Mouse (Mus musculus): ENCODE measurements around the gene Usp37. TPM values are rescaled to one million over a fixed set of nuclear protein-coding genes. Genes with fewer than 3 reads are reported as not detected.
"Not testable (repeated sequence)": the region's sequence is repeated elsewhere in the genome, so short reads cannot be mapped to it uniquely, and the experiment has no call there.

Usp37 gene
- polyA plus RNA-seq, 1 experiment from 2014 or later = 14.4 TPM

DNA sequence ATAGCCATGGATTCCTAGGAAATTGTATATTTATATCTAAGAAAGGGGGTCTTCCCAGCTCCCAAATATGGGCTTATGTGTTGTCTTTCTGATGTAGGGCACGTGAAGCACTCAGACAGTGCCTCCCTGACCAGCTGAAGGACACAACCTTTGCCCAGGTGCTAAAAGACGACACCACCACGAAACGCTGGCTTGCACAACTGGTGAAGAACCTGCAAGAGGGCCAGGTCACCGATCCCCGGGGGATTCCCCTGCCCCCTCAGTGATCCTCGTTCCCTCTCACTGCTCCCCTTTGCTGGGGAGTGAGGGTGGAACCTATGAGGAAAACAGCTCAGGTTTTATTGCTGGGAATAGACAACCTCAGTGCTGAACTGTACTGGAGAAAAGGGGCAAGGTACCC lies 15.5 kb downstream of the Usp37 start:
- H3K4me1 ChIP-seq (replicated peaks) = no peaks in the 10 kb centered on the region
- H3K27ac ChIP-seq = no peak overlapping the region
- no peak overlapping the region for H3K9ac ChIP-seq
- H3K27me3 ChIP-seq = no peaks in the 10 kb centered on the region
- H3K4me2 ChIP-seq = no peak overlapping the region
- WGBS = 90% methylated on average over 7 of the region's 7 CpGs
- H3K4me3 ChIP-seq = no peak overlapping the region
- H3K9me3 ChIP-seq (replicated peaks) = no peaks in the 10 kb centered on the region
- H3K36me3 ChIP-seq = peaks cover 80% of the 10 kb centered on the region
- no peak for ATAC-seq (replicated peaks; ENCODE audit: insufficient number of reproducible peaks, insufficient read depth, low FRiP score, low read depth)

DNA sequence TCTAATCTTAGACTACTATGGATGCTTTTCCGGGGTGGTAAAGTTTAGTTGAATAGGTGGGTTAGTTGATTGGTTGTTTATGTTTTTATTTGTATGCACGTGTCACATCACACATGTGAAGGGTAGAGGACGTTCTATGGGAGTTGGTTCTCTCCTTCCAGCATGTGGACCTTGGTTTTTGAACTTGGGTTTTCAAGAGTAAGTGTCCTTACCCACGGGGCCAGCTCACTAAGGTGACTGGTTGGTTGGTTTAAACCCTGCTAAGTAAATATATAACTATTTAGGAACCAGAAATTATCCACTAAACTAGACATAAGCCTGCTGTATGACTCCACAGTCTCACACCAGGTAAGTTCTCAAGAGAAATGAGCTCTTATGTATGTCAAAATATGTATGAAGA lies 19.3 kb downstream of the Usp37 start:
- H3K36me3 ChIP-seq = peaks cover 79% of the 10 kb centered on the region
- H3K27ac ChIP-seq = no peak overlapping the region
- H3K27me3 ChIP-seq = no peaks in the 10 kb centered on the region
- H3K4me1 ChIP-seq (replicated peaks) = no peaks in the 10 kb centered on the region
- no peak for ATAC-seq (replicated peaks; ENCODE audit: insufficient number of reproducible peaks, insufficient read depth, low FRiP score, low read depth)
- WGBS = 92% methylated on average over 4 of the region's 4 CpGs
- no peak overlapping the region for H3K9ac ChIP-seq
- H3K9me3 ChIP-seq (replicated peaks) = no peaks in the 10 kb centered on the region
- H3K4me3 ChIP-seq = no peak overlapping the region
- no peak overlapping the region for H3K4me2 ChIP-seq

DNA sequence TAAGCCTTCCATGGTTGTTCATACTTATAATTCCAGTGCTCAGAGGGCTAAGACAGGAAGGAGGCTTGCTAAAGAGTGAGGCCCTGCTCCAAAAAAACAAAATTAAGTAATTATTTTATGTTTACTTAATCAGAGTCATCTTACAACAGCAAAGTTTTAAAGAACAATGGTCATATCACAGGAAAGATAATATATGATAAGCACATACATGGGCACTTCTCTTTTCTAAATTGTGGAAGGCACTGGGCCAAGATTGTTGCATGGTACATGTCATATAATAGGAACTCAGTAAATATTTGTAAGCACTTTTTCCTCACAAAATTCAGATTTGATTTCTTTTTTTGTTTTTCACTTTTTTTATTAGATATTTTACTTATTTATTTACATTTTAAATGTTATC lies 24.2 kb downstream of the Usp37 start:
- Histone ChIP-seq H3K9ac (no peak overlapping the region), H3K4me3 (no peak overlapping the region), H3K4me2 (no peak overlapping the region), H3K27me3 (no peaks in the 10 kb centered on the region), H3K4me1 (replicated peaks) (no peaks in the 10 kb centered on the region), H3K36me3 (peaks cover 49% of the 10 kb centered on the region), H3K9me3 (replicated peaks) (no peaks in the 10 kb centered on the region), H3K27ac (no peak overlapping the region)
- no peak for ATAC-seq (replicated peaks; ENCODE audit: insufficient number of reproducible peaks, insufficient read depth, low FRiP score, low read depth)

DNA sequence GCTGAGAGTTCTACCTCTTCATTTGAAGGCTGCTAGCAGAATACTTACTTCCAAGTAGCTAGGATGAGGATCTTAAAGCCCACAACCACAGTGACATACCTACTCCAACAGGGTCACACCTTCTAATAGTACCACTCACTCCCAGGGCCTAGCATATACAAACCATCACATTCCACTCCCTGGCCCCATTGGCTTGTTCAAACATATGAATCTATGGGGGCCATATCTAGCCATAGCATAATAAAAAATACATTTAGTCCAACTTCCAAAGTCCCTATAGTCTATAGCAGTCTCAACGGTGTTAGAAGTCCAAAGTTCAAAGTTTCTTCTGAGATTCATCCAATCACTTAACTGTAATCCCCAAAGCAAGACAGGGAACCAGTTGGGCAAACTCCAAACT lies 31.1 kb downstream of the Usp37 start:
- not testable (repeated sequence) for ATAC-seq (replicated peaks; ENCODE audit: insufficient number of reproducible peaks, insufficient read depth, low FRiP score, low read depth); H3K27me3 ChIP-seq; H3K9me3 ChIP-seq (replicated peaks); H3K9ac ChIP-seq; H3K4me1 ChIP-seq (replicated peaks); H3K4me2 ChIP-seq; H3K4me3 ChIP-seq; H3K36me3 ChIP-seq; H3K27ac ChIP-seq
- 94% methylated on average over 1 of the region's 1 CpGs for WGBS

DNA sequence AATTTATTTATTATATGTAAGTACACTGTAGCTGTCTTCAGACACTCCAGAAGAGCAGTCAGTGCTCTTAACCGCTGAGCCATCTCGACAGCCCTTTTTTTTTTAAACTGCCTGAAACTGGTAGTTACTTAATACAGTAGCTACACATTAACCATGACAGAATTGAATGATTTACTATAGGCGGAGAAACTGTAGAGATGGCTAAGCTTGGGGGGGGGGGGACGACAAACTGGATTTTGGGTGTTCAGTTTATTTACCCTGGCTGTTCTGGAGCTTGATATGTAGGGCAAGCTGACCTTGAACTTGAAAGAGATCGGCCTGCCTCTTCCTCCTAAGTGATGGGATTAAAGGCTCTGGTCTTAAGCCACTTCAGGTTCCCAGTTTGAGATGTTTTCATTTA lies 32.8 kb downstream of the Usp37 start:
- 95% methylated on average over 5 of the region's 5 CpGs for WGBS
- Histone ChIP-seq H3K4me2 (no peak overlapping the region), H3K9me3 (replicated peaks) (no peaks in the 10 kb centered on the region), H3K9ac (no peak overlapping the region), H3K27me3 (no peaks in the 10 kb centered on the region), H3K27ac (no peak overlapping the region), H3K4me1 (replicated peaks) (peaks cover 22% of the 10 kb centered on the region), H3K4me3 (no peak overlapping the region), H3K36me3 (no peaks in the 10 kb centered on the region)
- ATAC-seq (replicated peaks; ENCODE audit: insufficient number of reproducible peaks, insufficient read depth, low FRiP score, low read depth) = no peak

DNA sequence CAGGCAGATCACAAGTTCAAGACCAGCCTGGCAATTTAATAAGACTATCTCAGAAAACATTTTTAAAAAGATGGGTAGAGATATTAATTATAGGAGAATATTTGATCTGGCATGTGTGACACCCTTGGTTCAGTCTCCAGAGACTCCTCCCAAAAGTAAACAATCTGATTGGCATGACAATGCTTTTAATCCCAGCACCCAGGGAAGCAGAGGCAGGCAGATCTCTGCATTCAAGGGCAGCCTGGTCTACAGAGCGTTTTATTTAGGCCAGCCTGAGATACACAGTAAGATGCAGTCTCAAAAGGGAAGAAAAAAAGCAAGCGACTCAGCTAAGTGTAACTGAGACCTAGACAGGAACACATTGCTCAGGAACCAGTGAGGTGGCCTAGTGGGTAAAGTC lies 36.3 kb downstream of the Usp37 start:
- Histone ChIP-seq H3K27me3 (no peaks in the 10 kb centered on the region), H3K4me3 (peak overlapping the region; percentile 95), H3K4me1 (replicated peaks) (peaks cover 31% of the 10 kb centered on the region), H3K27ac (no peak overlapping the region), H3K9ac (peak overlapping the region; percentile 89; the same call in 1 of the 2 replicates), H3K4me2 (peak overlapping the region; percentile 81), H3K36me3 (no peaks in the 10 kb centered on the region), H3K9me3 (replicated peaks) (no peaks in the 10 kb centered on the region)
- ATAC-seq (replicated peaks; ENCODE audit: insufficient number of reproducible peaks, insufficient read depth, low FRiP score, low read depth) = no peak
- 96% methylated on average over 2 of the region's 2 CpGs for WGBS

DNA sequence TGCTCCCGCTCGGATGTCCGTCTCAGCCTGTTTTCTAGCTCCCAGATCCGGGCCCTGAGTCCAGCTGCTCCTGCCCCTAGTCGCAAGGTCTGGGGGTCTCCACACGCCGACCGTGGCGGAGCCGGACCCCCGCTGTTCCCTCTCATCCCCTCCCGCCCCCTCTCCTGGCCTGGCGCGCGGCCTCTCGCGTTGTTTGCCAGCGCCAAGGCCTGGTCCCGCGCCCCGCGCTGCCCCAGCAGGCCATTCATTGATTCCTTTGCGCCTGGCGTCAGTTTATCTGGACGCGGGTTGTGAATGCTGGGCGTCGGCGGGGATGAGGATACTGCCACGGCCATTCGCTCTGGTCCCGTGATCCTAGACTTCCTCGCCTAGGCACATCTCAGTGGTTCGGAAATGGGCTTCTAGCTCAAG lies 37.6 kb downstream of the Usp37 start:
- peak overlapping the region; percentile 95 for H3K4me3 ChIP-seq
- H3K4me2 ChIP-seq = peak overlapping the region; percentile 81
- peak; percentile 30 for ATAC-seq (replicated peaks; ENCODE audit: insufficient number of reproducible peaks, insufficient read depth, low FRiP score, low read depth)
- H3K36me3 ChIP-seq = no peaks in the 10 kb centered on the region
- peak overlapping the region; percentile 89 for H3K27ac ChIP-seq
- peaks cover 31% of the 10 kb centered on the region for H3K4me1 ChIP-seq (replicated peaks)
- peak overlapping the region; percentile 89 for H3K9ac ChIP-seq
- no peaks in the 10 kb centered on the region for H3K9me3 ChIP-seq (replicated peaks)
- H3K27me3 ChIP-seq = no peaks in the 10 kb centered on the region
- WGBS = under 1% methylated on average over 30 of the region's 34 CpGs

DNA sequence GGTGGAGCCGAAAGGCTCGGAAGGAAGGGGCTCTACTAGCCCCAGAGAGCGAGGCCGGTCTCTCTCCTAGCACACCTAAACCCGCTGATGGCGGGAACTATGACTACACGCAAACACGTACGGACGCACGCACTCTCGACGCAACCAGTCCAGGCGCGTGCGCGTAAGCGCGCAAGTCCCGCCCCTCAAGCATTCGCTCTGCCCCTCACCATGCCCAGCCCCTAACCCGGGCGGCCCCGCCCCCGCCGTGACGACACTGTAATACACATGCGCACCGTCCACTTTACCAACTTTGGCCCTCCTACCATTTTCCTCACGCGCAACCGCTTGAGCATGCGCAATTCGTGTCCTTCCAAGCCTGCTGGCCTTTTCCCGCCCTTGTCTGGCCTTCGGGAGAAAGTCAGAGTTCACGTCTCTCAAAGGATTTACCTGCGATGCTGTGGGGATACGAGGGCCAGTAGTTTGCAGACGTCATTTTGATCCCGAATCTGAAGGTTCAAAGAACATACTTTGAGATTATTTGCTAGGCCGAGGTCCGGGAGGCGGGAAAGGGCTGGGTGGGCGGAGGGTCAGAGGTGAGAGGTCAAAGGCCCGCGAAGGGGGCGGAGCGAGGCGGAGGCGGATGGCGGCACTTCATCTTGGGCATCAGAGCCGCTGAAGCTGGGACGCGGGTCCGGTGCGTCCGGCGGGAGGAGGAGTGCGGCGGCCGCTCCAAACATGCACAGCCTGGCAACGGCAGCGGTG lies 38.2 kb downstream of the Usp37 start, which contains the start of gene Cnot9:
TSS of gene Cnot9 (plus strand) at position 338 of the 744 bp plus-strand sequence.
- Histone ChIP-seq H3K4me1 (replicated peaks) (peaks cover 31% of the 10 kb centered on the region), H3K36me3 (no peaks in the 10 kb centered on the region), H3K27me3 (no peaks in the 10 kb centered on the region), H3K4me2 (peak within 1 kb of the TSS; percentile 81), H3K4me3 (peak within 1 kb of the TSS; percentile 95), H3K9ac (peak within 1 kb of the TSS; percentile 89), H3K9me3 (replicated peaks) (no peaks in the 10 kb centered on the region), H3K27ac (peak within 1 kb of the TSS; percentile 89)
- ATAC-seq (replicated peaks; ENCODE audit: insufficient number of reproducible peaks, insufficient read depth, low FRiP score, low read depth) = peak; percentile 100
- under 1% methylated on average over 61 of the region's 64 CpGs for WGBS

DNA sequence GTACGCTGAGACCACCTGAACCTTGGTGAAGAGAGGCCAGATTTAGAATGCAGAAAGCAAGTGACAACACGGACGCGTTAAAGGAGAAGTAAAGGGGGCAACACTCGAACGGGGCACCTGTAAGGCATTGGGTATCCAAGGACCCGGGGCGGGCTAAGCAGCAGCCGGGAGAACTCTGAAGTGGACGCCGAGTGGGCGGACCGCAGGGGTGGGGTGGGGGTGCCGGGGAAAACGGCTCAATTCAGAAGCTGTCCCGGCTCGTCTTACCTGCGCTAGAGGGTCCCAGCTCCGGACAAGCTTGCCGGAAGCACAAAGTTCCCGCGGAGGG lies 38.7 kb downstream of the Usp37 start:
- no peaks in the 10 kb centered on the region for H3K36me3 ChIP-seq
- peak overlapping the region; percentile 72 for H3K4me2 ChIP-seq
- H3K4me3 ChIP-seq = peak overlapping the region; percentile 95
- peak overlapping the region; percentile 77 for H3K9ac ChIP-seq
- H3K4me1 ChIP-seq (replicated peaks) = peaks cover 31% of the 10 kb centered on the region
- H3K27me3 ChIP-seq = no peaks in the 10 kb centered on the region
- peak overlapping the region; percentile 79 for H3K27ac ChIP-seq
- H3K9me3 ChIP-seq (replicated peaks) = no peaks in the 10 kb centered on the region
- WGBS = under 1% methylated on average over 22 of the region's 22 CpGs
- ATAC-seq (replicated peaks; ENCODE audit: insufficient number of reproducible peaks, insufficient read depth, low FRiP score, low read depth) = no peak; the same call in 1 of the 2 replicates

DNA sequence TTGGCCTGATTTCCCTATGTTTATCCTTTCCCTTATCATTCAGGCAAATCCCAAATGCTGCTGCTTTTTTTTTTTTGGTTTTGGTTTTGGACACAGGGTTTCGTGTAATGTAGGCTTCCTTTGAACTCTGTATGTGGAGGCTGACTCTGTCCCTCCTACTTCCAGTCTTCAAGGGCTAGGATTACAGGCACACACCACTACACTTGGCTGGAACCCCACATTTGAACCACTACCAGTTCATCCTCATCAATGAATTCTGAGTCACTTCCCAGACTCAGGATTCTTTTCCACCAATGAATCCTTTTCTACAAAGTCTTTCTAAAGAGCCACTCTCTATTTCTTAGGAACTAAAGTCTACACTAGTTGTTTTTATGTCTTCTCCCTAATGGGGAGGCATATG lies 43.0 kb downstream of the Usp37 start:
- WGBS = 71% methylated on average over 1 of the region's 1 CpGs
- H3K9ac ChIP-seq = no peak overlapping the region
- H3K4me3 ChIP-seq = no peak overlapping the region
- H3K4me1 ChIP-seq (replicated peaks) = peaks cover 9% of the 10 kb centered on the region
- H3K27ac ChIP-seq = no peak overlapping the region
- no peaks in the 10 kb centered on the region for H3K9me3 ChIP-seq (replicated peaks)
- ATAC-seq (replicated peaks; ENCODE audit: insufficient number of reproducible peaks, insufficient read depth, low FRiP score, low read depth) = no peak
- H3K27me3 ChIP-seq = no peaks in the 10 kb centered on the region
- no peaks in the 10 kb centered on the region; the same call in 1 of the 2 replicates for H3K36me3 ChIP-seq
- H3K4me2 ChIP-seq = no peak overlapping the region

DNA sequence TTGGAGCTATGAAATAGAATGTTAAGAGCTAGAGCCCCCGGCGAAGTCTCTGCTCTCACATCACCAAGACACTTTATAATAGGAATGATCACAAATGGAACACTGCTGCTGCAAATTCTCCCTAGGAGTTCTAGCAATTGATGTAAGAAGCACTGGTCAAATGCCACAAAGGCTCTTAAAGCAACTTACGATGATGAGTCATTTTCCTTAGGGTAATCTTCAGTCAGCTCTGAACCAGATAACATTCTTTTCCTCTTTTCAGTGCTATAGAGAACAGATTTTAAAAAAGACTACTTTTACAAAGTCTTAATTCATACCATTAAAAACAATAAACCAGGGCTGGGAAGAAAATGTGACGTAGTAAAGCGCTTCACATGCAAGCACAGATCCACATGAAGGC lies 58.3 kb downstream of the Usp37 start:
- H3K27me3 ChIP-seq = no peaks in the 10 kb centered on the region
- no peak overlapping the region for H3K4me2 ChIP-seq
- no peak overlapping the region for H3K27ac ChIP-seq
- WGBS = 91% methylated on average over 5 of the region's 5 CpGs
- no peak overlapping the region for H3K4me3 ChIP-seq
- peaks cover 68% of the 10 kb centered on the region for H3K36me3 ChIP-seq
- no peaks in the 10 kb centered on the region for H3K4me1 ChIP-seq (replicated peaks)
- no peak for ATAC-seq (replicated peaks; ENCODE audit: insufficient number of reproducible peaks, insufficient read depth, low FRiP score, low read depth)
- no peaks in the 10 kb centered on the region for H3K9me3 ChIP-seq (replicated peaks)
- no peak overlapping the region for H3K9ac ChIP-seq

DNA sequence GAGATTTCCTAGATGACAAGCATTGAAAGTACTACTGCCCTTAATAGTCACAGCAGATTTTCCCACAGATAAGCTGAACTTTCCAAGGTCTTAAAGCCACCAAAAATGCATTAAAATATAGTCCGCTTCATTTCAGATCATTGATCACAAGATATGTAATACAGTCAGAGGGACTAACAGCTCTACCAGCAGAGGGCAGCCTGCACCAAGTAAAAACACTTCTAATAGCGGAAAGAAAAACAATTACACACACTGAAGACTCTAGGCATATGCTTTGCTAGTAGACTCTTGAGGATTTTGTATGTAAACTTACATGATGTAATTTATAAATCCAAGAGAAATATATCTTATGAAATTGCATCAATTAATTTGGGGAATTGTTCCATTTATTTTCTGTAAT lies 83.8 kb downstream of the Usp37 start:
- no peaks in the 10 kb centered on the region for H3K9me3 ChIP-seq (replicated peaks)
- no peaks in the 10 kb centered on the region for H3K4me1 ChIP-seq (replicated peaks)
- H3K4me3 ChIP-seq = no peak overlapping the region
- H3K27me3 ChIP-seq = no peaks in the 10 kb centered on the region
- H3K9ac ChIP-seq = no peak overlapping the region
- peaks cover 45% of the 10 kb centered on the region for H3K36me3 ChIP-seq
- 77% methylated on average over 2 of the region's 2 CpGs for WGBS
- no peak overlapping the region for H3K4me2 ChIP-seq
- H3K27ac ChIP-seq = no peak overlapping the region
- no peak for ATAC-seq (replicated peaks; ENCODE audit: insufficient number of reproducible peaks, insufficient read depth, low FRiP score, low read depth)

All from heart, embryonic 15.5 days (tissue).